ENCODE assay signal across 16 mouse cellular contexts in the genomic region with DNA sequence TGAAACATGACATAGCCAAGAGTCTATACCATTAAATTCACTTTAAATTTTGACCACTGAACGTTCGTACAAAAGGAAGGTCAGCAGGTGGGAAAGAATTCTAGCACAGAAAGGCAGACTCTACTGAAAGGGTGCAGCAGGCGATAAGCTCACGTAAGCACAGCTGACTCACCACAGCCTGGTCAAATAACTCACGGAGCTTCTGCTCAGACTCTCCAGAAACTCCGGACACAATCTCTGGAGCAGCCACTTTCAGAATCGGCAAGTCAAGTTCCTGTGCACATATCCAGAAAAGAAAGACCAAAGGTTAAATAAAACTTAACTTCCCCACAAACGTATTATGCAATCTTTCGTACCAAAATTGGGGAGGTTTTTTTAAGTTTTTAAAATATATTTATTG. TPM values are rescaled to one million over a fixed set of nuclear protein-coding genes. Genes with fewer than 3 reads are reported as not detected.
DNase-seq lines count a peak whose midpoint lies in the region.
"Had no signal": no experiment of that assay in that cellular context is flagged by ENCODE, and none has a peak within 500 bp of the region (broad histone marks: within the 10 kb centered on the region; RNA-seq: fewer than 3 reads in every experiment).

No protein-coding gene starts in this region.

- peak; percentile 27 for DNase-seq in adrenal gland, postnatal 10 days
- DNase-seq in adrenal gland, adult 18-20 months (ENCODE audit: low spot score in 2 of 2) = no peak
- DNase-seq in adrenal gland, postnatal 14 days = peak; percentile 27
- DNase-seq in adrenal gland, postnatal 25 days = peak; percentile 24
- DNase-seq in yolk sac, embryonic 10.5 days (ENCODE audit: low spot score) = peak; percentile 65
- no peak for DNase-seq in urinary bladder, postnatal 14 days (ENCODE audit: low spot score)
- DNase-seq: cerebellum, adult 11-12 months; cerebellum, adult 8-10 months; cerebellum, postnatal 10 days; cerebellum, postnatal 36 days; embryo, embryonic 11 days; gastrocnemius, postnatal 10 days; gastrocnemius, postnatal 36 days; heart, adult 2 months; heart, postnatal 14 days; heart, postnatal 4 days had no signal

RNA-seq across cellular contexts. Expression of a gene that starts 17.2 kb away (rescaled TPM):
- 10 to 100 TPM; 14.4 to 20.6 TPM for total RNA-seq in adrenal gland, postnatal 10 days (2021)
- total RNA-seq in adrenal gland, adult 18-20 months (2021) = 10 to 100 TPM; 17.4 to 19.2 TPM
- total RNA-seq in adrenal gland, postnatal 14 days (2021) = 17.4 and 21.5 TPM in 2 replicates
- total RNA-seq in adrenal gland, postnatal 25 days (2021) = 24.6 and 25.4 TPM in 2 replicates

RNA-seq across cellular contexts. Expression of a gene that starts 17.7 kb away (rescaled TPM):
- total RNA-seq in adrenal gland, postnatal 10 days (2021) = 10 to 100 TPM; 38.1 to 40.9 TPM
- total RNA-seq in adrenal gland, adult 18-20 months (2021) = 10 to 100 TPM; 48.2 to 57.8 TPM
- 44.2 and 47.9 TPM in 2 replicates for total RNA-seq in adrenal gland, postnatal 14 days (2021)
- 43.7 and 44.3 TPM in 2 replicates for total RNA-seq in adrenal gland, postnatal 25 days (2021)

Comparison
In these comparisons a context has a peak if more than half of its experiments do, and no peak if none do; other contexts are left out.
1. DNase-seq: peak in adrenal gland, postnatal 10 days (single experiment), adrenal gland, postnatal 14 days (single experiment), adrenal gland, postnatal 25 days (single experiment) and yolk sac, embryonic 10.5 days (single experiment); none in adrenal gland, adult 18-20 months (0 of 2) and urinary bladder, postnatal 14 days (single experiment).